Mouse (Mus musculus) heart, embryonic 16.5 days (tissue): ENCODE data around the gene Gm49450. TPM values are rescaled to one million over a fixed set of nuclear protein-coding genes. Genes with fewer than 3 reads are reported as not detected.
A peak's percentile ranks its signal among the peaks of the same experiment; 100 is the strongest.
"Not testable (repeated sequence)": the region's sequence is repeated elsewhere in the genome, so short reads cannot be mapped to it uniquely, and the experiment has no call there.

Experiments used
- ATAC-seq: fragments of 200-750 bp; cut with Nextera tagmentation; replicated peaks from 2 replicates; pipeline ENCODE4 v1.8.0; 2017; ENCODE audit warnings: moderate number of reproducible peaks; ENCODE audit not compliant: insufficient read depth, low FRiP score; ENCODE audit errors: extremely low read depth
- H3K27ac ChIP-seq: fragments of 300-500 bp; sonication (generic); 2 replicates; pipeline ENCODE4 v1.5.1; 2014; ENCODE audit warnings: mild to moderate bottlenecking, low read length, control low read depth, moderate library complexity
- H3K27me3 ChIP-seq: fragments of 300-500 bp; sonication (generic); 2 replicates; pipeline ENCODE4 v1.6.1; 2014; ENCODE audit warnings: low read length, mixed read lengths; ENCODE audit not compliant: control insufficient read depth, insufficient read depth
- H3K36me3 ChIP-seq: fragments of 300-500 bp; sonication (generic); 2 replicates; pipeline ENCODE4 v1.6.1; 2014; ENCODE audit not compliant: control insufficient read depth, insufficient read depth
- H3K4me1 ChIP-seq: fragments of 300-500 bp; sonication (generic); 2 replicates; pipeline ENCODE4 v1.6.1; 2014; ENCODE audit warnings: low read length, mixed read lengths; ENCODE audit not compliant: control insufficient read depth, insufficient read depth
- H3K4me2 ChIP-seq: fragments of 300-500 bp; sonication (generic); 2 replicates; pipeline ENCODE4 v1.6.1; 2014; ENCODE audit warnings: low read depth, mild to moderate bottlenecking, control low read depth, low read length
- H3K4me3 ChIP-seq: fragments of 300-500 bp; sonication (generic); 2 replicates; pipeline ENCODE4 v1.5.1; 2014; ENCODE audit warnings: mild to moderate bottlenecking, control low read depth, low read length
- H3K9ac ChIP-seq: fragments of 300-500 bp; sonication (generic); 2 replicates; pipeline ENCODE4 v1.6.1; 2014; ENCODE audit warnings: low read length, control low read depth
- H3K9me3 ChIP-seq: fragments of 300-500 bp; sonication (generic); replicated peaks from 2 replicates; pipeline ENCODE4 v1.6.1; 2016; ENCODE audit warnings: low read length; ENCODE audit not compliant: control insufficient read depth
- WGBS: fragments of 180-500 bp; shearing (Covaris S2); extraction: QIAGEN DNeasy Blood & Tissue Kit; methylation state at CpG from one replicate; pipeline ENCODE4 v1.1.7; 2014; 5-methylcytosine and 5-hydroxymethylcytosine counted together
- polyA plus RNA-seq: library from polyadenylated mRNA; unstranded; fragments of >200 nt; fragmentation: Nextera tagmentation; extraction: Ambion mirVana; gene quantifications from 2 replicates; pipeline ENCODE4 v1.2.1, GENCODE M21; 2015

Gm49450 gene
- polyA plus RNA-seq, 1 experiment from 2014 or later, result not detected

DNA sequence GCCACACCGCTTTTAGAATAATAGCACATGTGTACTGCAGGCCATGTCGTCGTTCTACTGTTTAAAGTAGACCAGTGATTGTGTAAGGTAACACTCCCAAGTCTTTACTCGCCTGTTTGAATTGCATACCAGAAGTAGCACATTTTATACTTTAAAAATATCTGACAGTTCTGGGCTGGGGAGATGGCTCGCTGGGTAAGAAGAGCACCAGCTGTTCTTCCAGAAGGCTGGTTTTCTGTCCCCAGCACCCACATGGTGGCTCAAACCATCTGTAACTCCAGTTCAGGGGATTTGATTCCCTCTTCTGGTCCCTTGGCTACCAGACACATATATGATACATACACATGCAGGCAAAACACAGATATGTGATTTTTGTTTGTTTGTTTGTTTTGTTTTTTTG is 4.1 kb upstream of the Gm49450 start:
- Histone ChIP-seq H3K27ac (no peak overlapping the region), H3K4me2 (no peak overlapping the region), H3K4me1 (no peaks in the 10 kb centered on the region), H3K9me3 (no peaks in the 10 kb centered on the region), H3K4me3 (no peak overlapping the region), H3K36me3 (no peaks in the 10 kb centered on the region), H3K27me3 (no peaks in the 10 kb centered on the region), H3K9ac (no peak overlapping the region)
- no peak for ATAC-seq
- 72% methylated on average over 5 of the region's 5 CpGs for WGBS

DNA sequence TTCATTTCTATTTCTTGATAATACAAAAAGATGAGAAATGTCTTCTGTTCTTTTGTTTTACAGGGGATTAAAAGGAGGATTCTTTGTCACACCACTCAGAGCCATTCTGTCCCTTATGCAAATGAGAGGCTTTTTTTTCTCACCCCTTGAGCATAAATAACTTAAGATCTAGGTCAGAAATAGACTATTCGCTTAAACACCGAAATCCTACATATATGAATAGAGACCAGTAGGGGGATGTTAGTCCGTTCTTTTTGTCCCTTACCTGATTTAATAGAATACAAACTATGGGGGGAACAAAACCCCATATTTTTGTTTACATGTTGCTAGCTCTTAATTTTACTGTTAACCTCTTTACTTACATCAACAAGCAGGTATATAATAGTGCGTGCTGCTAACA is 2.6 kb upstream of the Gm49450 start:
- no peak for ATAC-seq
- H3K4me3 ChIP-seq, result no peak overlapping the region
- no peak overlapping the region for H3K9ac ChIP-seq
- no peaks in the 10 kb centered on the region for H3K27me3 ChIP-seq
- no peaks in the 10 kb centered on the region for H3K36me3 ChIP-seq
- H3K9me3 ChIP-seq, result no peaks in the 10 kb centered on the region
- no peak overlapping the region for H3K4me2 ChIP-seq
- peaks cover 7% of the 10 kb centered on the region for H3K4me1 ChIP-seq
- 92% methylated on average over 4 of the region's 4 CpGs for WGBS
- H3K27ac ChIP-seq, result no peak overlapping the region

DNA sequence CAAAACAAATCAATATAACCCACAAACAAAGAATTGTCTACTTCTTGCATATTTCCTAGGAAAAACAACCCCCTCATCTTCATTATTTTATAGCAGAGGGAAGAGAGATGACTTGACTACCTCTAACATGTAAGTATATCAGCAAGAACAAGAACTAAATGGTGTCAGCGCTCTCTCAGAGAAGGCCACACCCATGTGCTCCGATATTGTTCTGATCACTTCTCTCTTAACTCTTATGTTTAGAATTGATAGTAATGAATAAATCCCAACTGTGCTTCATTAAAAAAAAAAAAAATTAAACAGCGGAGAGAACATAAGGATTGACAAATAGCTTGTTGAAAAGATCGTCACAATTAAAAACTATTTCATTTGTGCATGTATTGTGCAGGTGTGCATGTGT is 2.0 kb upstream of the Gm49450 start:
- H3K27me3 ChIP-seq, result no peaks in the 10 kb centered on the region
- H3K36me3 ChIP-seq, result no peaks in the 10 kb centered on the region
- no peak overlapping the region for H3K9ac ChIP-seq
- H3K9me3 ChIP-seq, result no peaks in the 10 kb centered on the region
- no peak overlapping the region for H3K4me2 ChIP-seq
- no peak overlapping the region for H3K4me3 ChIP-seq
- H3K27ac ChIP-seq, result no peak overlapping the region
- H3K4me1 ChIP-seq, result peaks cover 7% of the 10 kb centered on the region
- ATAC-seq, result no peak
- 85% methylated on average over 4 of the region's 4 CpGs for WGBS

DNA sequence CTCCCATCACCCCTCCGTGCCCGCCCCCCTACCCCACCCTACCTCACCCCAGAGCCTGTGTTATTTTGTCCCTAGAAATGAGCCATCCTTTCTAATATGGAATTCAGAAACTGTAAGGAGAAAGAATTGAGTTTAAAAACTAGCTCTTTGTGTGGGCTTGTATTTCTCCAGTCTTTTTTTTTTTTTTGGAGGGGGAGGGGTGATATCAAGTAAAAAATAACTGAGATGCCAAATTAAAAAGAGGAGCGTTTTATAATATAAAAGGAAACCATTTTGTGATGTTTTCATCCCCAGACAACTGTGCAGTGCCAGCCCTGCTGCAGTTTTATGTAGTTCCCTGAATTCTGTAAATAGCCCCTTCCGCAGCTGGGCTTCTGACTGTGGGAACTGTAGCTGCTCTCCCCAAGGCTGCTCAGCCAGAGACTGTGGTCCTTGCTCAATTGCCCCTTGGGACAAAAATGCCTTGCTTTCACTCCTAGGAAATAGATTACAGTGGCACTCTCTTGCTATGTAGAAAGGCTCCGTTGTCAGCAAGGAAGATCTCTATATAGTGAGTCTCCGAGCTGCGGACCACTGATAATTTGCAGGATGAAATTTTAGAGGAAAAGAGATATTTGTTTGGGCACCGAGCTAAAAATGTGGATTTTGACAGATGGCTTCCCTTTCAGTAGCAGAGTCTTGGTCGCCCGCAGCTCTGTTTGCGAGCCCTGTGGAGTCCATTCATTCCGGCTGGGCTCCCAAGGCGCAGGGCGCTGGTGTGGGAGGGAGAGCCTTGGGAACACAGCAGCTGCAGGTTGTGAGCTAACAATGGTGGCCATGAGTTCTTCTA is 1.3 kb upstream of the Gm49450 start:
- Histone ChIP-seq H3K36me3 (0 out of 2 replicates have a peak, but pooled peaks cover under 1% of the 10 kb centered on the region), H3K27ac (peak overlapping the region; percentile 57), H3K4me2 (peak overlapping the region; percentile 37), H3K9ac (peak overlapping the region; percentile 31; the same call in 1 of the 2 replicates), H3K4me1 (peaks cover 7% of the 10 kb centered on the region), H3K9me3 (no peaks in the 10 kb centered on the region), H3K4me3 (no peak overlapping the region), H3K27me3 (no peaks in the 10 kb centered on the region)
- ATAC-seq, result no peak
- 47% methylated on average over 14 of the region's 14 CpGs for WGBS

DNA sequence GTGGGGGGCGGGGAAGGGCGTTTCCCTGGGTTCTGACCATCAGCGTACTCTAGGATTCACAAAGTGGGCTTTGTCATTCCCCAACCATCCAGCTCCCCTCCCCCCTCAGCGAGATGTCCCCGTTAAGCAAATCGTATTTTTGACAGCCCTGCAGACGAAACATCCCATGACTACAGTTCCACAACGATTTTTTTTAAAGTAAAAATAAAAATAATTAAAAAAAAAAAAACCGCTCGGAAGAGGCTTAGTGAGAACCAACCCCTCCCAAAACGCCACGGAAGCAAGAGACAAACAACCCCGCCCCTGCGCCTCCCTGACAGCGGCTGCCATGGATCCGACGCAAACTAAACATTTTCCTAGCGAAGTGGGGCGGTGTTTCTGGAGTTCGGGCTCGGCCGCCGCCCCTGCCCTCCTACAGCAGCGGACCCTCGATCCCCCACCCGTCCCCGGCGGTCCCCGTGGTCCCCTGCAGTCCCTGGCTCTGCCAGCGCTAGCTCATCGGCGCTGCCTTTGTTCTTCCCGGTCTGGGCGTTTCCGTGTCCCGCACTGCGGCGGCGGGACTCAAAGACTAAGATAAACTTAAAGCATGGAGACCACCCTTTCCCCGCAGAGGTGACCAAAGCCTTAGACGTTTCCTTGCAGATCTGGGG is 475 bp downstream of the Gm49450 start:
- WGBS, result under 1% methylated on average over 41 of the region's 41 CpGs
- H3K27ac ChIP-seq, result peak overlapping the region; percentile 98
- H3K4me3 ChIP-seq, result peak overlapping the region; percentile 96
- H3K9me3 ChIP-seq, result no peaks in the 10 kb centered on the region
- H3K9ac ChIP-seq, result peak overlapping the region; percentile 98
- peaks cover 7% of the 10 kb centered on the region for H3K4me1 ChIP-seq
- peak overlapping the region; percentile 77 for H3K4me2 ChIP-seq
- no peaks in the 10 kb centered on the region for H3K27me3 ChIP-seq
- 0 out of 2 replicates have a peak, but pooled peaks cover 4% of the 10 kb centered on the region for H3K36me3 ChIP-seq
- peak; percentile 69 for ATAC-seq

DNA sequence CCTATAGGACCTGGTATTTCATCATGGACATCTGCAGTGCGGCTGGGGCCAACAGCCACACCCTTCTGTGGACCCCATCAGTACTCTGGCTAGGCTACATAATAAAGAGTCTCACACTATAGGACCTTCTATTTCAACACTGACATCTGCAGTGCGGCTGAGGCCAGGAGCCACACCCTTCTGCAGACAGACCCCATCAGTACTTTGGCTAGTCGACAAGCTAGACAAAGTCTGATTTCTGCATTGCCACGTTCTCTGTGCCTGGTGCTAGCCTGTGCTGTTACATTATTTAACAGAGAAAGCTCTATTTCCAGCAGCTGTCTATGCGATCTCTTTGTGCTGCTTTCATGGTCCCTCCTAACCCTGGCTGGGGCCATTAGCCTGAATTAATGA is 1.3 kb downstream of the Gm49450 start:
- Histone ChIP-seq H3K36me3 (0 out of 2 replicates have a peak, but pooled peaks cover 4% of the 10 kb centered on the region), H3K9me3 (no peaks in the 10 kb centered on the region), H3K9ac (peak overlapping the region; percentile 98), H3K27ac (peak overlapping the region; percentile 77), H3K4me2 (peak overlapping the region; percentile 77), H3K4me3 (peak overlapping the region; percentile 96), H3K27me3 (no peaks in the 10 kb centered on the region), H3K4me1 (peaks cover 7% of the 10 kb centered on the region)
- no peak for ATAC-seq
- WGBS, result 25% methylated on average over 5 of the region's 5 CpGs

- Histone ChIP-seq H3K4me2 (peak overlapping the region; percentile 77), H3K9ac (peak overlapping the region; percentile 98), H3K4me3 (peak overlapping the region; percentile 96), H3K27ac (peak overlapping the region; percentile 77)
- WGBS, result 77% methylated on average over 11 of the region's 15 CpGs
- H3K4me1 ChIP-seq, H3K27me3 ChIP-seq, H3K36me3 ChIP-seq, ATAC-seq, H3K9me3 ChIP-seq: not testable (repeated sequence)
Observed at GRCm38 (mm10) chr15:98951122-98952062, 2.0 kb downstream of the Gm49450 start.

DNA sequence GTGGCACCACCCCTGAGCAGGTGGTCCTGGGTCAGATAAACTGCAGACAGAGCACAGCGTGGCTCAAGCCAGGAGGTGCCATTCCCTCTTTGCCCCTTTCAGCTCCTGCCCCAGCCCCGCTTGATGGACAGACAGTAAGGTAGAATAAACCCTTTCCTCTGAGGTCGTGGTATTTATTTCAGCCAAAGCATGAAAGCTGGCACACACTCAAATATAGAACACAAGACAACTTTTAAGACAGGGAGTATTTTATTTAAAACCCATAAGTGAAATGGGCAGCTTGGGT is 3.8 kb downstream of the Gm49450 start:
- H3K27me3 ChIP-seq, result no peaks in the 10 kb centered on the region
- no peak overlapping the region for H3K9ac ChIP-seq
- WGBS, result 61% methylated on average over 3 of the region's 3 CpGs
- no peak overlapping the region for H3K4me2 ChIP-seq
- 0 out of 2 replicates have a peak, but pooled peaks cover 4% of the 10 kb centered on the region for H3K36me3 ChIP-seq
- peaks cover 7% of the 10 kb centered on the region for H3K4me1 ChIP-seq
- no peak for ATAC-seq
- H3K4me3 ChIP-seq, result no peak overlapping the region
- no peak overlapping the region for H3K27ac ChIP-seq
- no peaks in the 10 kb centered on the region; the same call in 1 of the 2 replicates for H3K9me3 ChIP-seq
